Mouse (Mus musculus): Measurements from ENCODE around the gene Cmpk1.

DNA sequence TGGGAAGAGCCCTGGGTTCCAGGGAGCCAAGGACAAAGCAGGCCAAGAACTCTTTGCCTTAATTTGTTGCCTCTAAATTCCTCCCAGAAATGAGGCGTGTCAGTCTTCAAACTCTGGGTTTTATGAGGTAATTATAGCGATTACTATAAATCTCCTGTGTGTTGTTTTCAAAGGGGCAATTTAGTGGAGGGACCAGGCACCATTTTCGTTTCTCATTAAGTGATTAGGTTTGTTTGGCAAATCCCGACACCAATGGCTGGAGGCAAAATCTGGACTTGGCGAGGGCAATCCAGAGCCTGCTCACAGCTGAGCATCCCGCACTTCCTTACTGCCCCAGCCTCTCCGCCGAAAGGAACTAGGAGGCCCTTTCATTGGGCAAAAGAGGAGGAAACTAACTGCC is 44.5 kb downstream of the Cmpk1 start:
- TF ChIP-seq CTCF (IDR thresholded peaks at IDR 0.05; ENCODE audit: borderline replicate concordance, insufficient read depth, low read depth, low read length) (no peak), POLR2A (IDR thresholded peaks at IDR 0.05; ENCODE audit: borderline replicate concordance, insufficient read depth, low read length) (no peak)
